Mouse (Mus musculus): ENCODE measurements around the gene Gas7. TPM values are rescaled to one million over a fixed set of nuclear protein-coding genes. Genes with fewer than 3 reads are reported as not detected.

Gene Gas7
- polyA plus RNA-seq, 1 experiment: not detected

DNA sequence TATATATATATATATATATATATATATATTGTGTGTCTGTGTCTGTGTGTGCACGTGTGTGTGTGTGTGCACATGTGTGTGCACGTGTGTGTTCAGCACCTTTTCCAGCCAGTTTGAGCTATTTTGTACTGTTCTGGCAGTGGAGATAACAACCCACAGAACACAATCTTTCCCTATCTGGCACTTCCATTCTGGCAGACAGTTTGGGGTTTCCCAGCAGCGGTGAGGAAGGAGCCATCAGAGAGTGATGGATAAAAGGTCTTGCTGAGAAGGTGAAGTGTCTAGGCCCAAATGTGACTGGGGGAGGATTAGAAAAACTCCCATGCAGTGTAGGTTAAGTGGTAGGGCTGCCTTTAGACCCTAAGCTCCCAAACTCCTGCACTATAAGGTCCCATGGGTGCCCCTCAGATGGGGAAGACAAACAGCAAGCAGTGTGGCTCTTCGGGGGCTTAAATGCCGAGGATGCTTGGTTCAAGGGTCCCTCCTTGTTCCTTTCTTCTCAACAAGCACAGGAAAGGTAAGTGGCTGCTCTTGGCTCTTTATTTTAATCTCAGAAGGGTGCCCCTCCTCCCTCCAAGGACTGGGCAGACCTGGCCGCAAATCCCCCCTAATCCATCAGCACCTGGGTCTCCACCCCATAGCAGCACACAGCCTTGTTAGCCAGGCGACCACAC is 239.6 kb downstream of the Gas7 start, which contains the start of gene Rcvrn:
Gene Rcvrn, plus strand, starts transcription at position 624 of the 674 bp plus-strand sequence.
- TF ChIP-seq GATA1 (IDR thresholded peaks at IDR 0.05; ENCODE audit: low read length): no peak

DNA sequence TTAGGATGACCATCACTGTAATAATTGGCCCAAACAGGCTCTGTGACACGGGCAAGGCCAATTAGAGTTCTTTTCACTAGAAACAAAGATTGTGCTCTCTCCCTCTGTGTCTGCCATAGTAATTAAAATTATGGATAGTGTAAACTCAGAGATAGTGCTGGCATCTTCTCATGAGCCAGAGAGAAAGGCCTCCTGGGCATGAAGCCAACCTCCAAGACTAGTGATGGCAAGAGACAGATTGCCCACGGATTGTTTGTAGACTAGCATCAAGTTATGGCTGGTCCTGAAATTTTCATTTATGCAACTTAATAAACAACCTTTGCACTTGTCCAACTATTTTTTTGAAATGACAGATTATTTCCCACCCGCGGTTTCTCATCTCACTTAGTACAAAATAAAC is 257.7 kb downstream of the Gas7 start:
- TF ChIP-seq GATA1 (IDR thresholded peaks at IDR 0.05; ENCODE audit: low read length): no peak

DNA sequence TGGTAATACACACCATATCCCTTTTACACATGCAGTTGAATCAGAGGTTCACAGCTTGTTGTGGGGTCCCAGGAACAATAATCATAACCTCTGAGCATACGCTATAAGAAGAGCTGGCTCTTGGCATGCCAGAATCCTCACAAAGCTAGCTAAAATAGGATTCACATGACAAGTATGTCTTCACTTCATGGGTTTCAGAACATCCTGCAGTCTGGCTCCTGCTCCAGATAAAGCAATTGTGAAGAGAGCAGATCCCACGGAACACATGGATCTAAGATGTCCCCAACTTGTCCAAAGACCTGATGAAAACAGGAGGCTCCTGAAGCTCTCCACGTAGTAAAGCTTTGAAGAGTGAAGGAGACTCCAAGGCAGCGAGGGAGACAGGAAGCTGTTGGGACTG is 260.1 kb downstream of the Gas7 start:
- TF ChIP-seq GATA1 (IDR thresholded peaks at IDR 0.05; ENCODE audit: low read length): no peak

DNA sequence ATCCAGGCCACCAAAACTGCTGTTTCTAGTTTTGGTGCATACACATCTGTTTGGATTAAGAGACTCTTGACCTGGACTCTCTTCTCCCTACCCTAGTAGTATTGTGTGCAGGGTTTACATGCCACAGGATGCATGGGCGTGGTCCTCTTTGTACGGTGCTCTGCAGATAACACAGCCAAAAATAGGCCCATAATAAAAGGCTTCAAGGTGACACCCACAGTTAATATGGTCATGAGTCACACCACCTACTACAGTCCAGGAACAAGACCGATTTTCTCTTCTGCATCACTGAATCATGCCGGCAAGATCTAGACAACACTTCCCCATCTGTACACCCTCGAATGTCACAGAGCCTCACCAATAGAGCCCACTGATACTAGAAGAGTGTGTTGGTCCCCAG is 266.2 kb downstream of the Gas7 start:
- no peak for TF ChIP-seq GATA1 (IDR thresholded peaks at IDR 0.05; ENCODE audit: low read length)

DNA sequence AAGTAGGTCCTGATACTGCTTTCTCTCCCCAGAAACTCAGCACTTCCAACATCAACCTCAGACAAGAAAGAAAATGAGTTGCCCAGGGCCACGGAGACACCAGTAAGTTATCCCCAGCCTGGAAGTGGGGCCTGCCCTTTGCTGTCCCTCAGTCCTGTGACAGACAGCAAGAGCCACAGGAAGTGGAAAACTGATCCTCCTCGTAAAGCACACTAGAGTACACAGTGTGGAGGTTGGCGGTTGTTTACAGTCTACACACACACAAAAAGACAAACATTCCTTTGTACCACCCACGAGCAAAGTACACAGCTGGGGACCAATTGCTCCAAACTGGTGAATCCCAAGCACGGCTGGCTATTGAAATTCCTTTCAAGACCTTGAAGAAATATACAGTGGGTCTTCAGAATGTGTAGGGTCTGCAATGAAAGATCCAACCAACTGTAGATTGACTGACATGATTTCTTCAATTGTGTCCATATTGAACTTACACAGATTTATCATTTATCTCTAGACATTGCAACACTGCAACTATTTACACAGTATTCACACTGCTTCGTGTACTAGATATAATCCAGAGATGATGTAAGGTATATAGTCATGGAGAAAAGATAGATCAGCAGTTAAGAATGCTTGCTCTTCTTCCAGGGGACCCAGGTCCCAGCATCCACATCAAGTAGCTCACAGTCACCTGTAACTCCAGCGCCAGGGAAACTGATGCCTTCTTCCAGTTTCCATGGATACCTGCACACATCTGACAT is 267.3 kb downstream of the Gas7 start:
- TF ChIP-seq GATA1 (IDR thresholded peaks at IDR 0.05; ENCODE audit: low read length): no peak

DNA sequence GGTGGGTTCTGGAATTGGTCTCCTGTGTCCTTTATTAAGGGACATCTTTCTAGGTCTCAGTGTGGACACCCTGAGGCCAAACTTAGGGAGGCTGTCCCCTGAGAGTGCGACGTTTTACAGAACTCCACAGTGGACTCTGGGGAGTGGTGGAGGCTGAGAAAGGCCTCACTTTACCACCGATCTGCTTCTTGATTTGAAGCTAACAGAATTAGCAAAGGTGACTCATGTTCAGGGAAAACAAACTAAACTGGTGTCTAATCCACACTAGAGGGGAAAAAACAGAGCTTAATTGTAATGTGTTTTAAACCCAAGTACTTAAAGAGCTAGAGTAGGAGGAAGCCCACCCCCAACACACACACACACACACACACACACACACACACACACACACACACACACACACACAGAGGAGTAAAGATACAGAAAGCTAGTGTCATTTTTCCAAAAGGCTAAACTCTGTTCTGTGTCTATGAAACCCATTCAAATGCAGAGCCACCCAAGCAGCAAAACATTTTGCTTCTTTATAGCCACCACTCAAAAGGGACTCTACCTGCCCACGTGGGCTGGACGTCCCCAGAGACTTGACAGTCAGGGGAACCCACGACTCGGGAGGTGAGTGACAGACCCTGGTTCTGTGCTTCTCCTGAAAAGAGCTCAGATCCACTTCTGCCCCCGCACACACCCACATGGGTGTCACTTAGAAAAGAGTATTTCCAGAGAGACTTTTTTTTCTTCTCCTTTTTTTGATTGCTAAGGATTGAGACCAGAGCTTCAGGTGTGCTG is 268.2 kb downstream of the Gas7 start:
- TF ChIP-seq GATA1 (IDR thresholded peaks at IDR 0.05; ENCODE audit: low read length): no peak

DNA sequence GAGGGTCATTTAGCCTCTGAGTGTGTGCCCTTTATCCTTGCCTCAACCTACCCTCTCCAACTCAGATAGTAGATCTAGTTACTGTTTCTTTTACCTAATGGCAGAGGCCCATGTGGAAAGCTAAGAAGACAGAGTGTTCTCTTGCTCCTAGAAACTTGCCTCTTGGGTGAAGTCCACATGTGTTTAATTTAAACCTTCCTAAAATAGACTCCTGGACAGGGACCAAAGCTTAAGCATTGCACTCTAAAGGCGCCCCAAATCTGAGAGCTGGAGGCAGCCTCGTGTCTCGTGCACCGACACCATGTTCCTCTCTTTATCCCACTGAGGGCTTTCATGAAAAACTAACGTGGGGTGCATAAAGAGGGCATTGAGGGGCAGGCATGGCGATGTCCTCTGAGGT is 271.9 kb downstream of the Gas7 start:
- TF ChIP-seq GATA1 (IDR thresholded peaks at IDR 0.05; ENCODE audit: low read length): no peak

DNA sequence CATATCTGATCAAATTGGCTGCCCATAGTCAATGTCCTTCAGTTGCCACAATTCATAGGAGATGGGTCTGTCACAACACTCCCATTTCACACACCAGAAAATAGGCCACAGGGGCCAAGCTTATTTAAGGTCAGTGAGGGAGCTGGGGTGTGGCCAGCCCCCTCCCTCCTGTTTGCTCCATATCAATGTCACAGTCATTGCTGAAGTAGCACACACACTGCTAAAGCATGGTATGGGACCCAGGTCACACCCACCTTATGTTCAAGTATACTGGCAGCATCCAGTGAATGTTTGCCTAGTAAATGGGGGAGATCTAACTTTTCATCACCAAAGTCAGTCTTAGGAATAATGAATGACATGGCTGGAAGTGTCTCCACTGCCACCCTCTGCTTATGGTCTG is 273.5 kb downstream of the Gas7 start:
- no peak for TF ChIP-seq GATA1 (IDR thresholded peaks at IDR 0.05; ENCODE audit: low read length)

DNA sequence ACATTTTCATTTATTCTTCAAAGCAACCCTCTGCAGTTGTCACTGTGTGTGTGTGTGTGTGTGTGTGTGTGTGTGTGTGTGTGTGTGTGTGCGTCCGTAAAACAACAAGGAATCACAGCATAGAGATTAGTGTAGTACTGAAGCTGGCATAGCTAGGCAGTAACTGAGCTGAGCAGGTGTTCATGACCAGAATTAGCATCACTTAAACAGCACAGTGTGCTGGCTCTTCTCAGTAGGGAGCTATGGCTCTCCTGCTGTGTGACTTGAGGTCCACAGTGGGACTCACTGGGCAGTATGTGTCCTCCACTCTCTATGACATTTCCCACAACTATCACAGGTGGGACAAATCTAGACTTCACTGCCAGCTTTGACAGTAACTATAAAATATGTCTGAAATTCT is 275.8 kb downstream of the Gas7 start:
- TF ChIP-seq GATA1 (IDR thresholded peaks at IDR 0.05; ENCODE audit: low read length): no peak

DNA sequence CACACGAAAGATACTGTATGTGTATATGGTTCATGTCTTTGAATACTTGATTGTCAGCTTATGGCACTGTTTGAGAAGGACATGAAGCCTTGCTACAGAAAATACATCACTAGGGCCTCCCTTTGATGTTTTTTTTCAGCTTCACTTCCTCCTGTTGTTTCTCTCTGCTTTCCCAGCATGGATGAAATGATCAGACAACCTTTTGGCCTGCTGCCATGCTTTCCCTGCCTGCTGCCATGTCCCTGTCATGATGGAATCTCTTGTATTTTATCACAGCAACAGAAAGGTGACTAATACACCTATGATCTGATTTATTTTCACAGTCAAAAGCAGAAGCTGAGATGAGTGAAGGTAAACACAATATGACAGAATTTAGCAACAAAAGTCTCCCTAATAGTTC is 278.5 kb downstream of the Gas7 start:
- TF ChIP-seq GATA1 (IDR thresholded peaks at IDR 0.05; ENCODE audit: low read length): no peak

DNA sequence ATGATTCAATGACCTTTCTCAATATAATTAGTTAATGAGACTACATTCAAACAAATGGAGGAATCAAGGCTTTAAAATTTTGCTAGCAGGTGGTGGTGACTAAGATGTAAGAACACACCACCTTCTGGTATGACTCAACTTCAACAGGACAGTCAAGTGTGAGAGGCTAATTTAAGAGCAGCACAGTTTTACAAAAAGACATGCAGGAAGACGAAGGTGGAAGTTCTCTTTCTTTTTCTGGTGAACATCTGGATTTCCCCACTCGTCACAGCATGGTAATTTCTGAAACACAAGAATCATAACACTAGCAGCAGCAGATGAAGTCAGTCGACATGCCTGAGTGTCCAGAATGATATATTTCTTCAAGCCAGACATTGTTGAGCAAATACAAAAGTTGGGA is 279.4 kb downstream of the Gas7 start:
- TF ChIP-seq GATA1 (IDR thresholded peaks at IDR 0.05; ENCODE audit: low read length): no peak

DNA sequence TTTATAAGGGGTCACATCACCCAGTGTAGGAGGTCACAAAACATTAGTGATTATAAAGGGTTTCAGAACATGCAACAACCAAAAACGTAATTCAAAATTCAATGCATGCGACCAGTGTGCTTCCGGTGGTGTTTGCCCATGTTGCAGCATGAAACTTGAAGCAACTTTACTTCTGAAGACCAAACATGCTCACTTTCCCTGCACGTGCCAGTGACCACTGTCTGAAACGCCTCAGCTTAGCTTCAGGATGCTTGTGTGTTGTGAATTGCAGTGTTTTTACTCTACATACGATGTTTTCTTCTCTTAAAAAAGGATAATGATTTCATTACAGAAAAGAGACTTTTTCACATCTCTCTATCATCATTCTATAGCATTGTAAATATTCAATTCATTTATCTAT is 283.1 kb downstream of the Gas7 start:
- TF ChIP-seq GATA1 (IDR thresholded peaks at IDR 0.05; ENCODE audit: low read length): no peak

Other genes starting within 250 kb of the Gas7 start
- gene Myh4, start 217.4 kb upstream of the Gas7 start, polyA plus RNA-seq (2012): not detected in 2 replicates
- gene Myh8, start 178.3 kb upstream of the Gas7 start, polyA plus RNA-seq (2012): not detected in 2 replicates
- not detected in 2 replicates for gene Myh13, start 133.8 kb upstream of the Gas7 start, polyA plus RNA-seq (2012)
- gene Rcvrn, start 239.9 kb downstream of the Gas7 start, polyA plus RNA-seq (2012): not detected in 2 replicates